Mouse (Mus musculus): ENCODE measurements around the gene Rnf19b.
A peak's percentile ranks its signal among the peaks of the same experiment; 100 is the strongest.

The Rnf19b gene

GRCm38 (mm10) chr4:129079126-129079525 lies 21.1 kb downstream of the Rnf19b start:
- DNase-seq (ENCODE audit: low read depth, low spot score), result no peak

- no peak for DNase-seq (ENCODE audit: low read depth, low spot score)
Measured at GRCm38 (mm10) chr4:129081041-129081440, 23.0 kb downstream of the Rnf19b start.

GRCm38 (mm10) chr4:129081512-129081911 lies 23.4 kb downstream of the Rnf19b start:
- DNase-seq (ENCODE audit: low read depth, low spot score), result no peak

- no peak for DNase-seq (ENCODE audit: low read depth, low spot score)
Measured at GRCm38 (mm10) chr4:129081939-129082338, 23.9 kb downstream of the Rnf19b start.

GRCm38 (mm10) chr4:129082379-129083115 lies 24.5 kb downstream of the Rnf19b start:
- peak; percentile 58 for DNase-seq (ENCODE audit: low read depth, low spot score)

- DNase-seq (ENCODE audit: low read depth, low spot score), result no peak
Measured at GRCm38 (mm10) chr4:129084896-129085295, 26.8 kb downstream of the Rnf19b start.

- peak; percentile 61 for DNase-seq (ENCODE audit: low read depth, low spot score)
Measured at GRCm38 (mm10) chr4:129086078-129086477, 28.0 kb downstream of the Rnf19b start.

- no peak for DNase-seq (ENCODE audit: low read depth, low spot score)
Measured at GRCm38 (mm10) chr4:129087850-129088249, 29.8 kb downstream of the Rnf19b start.

- DNase-seq (ENCODE audit: low read depth, low spot score), result no peak
Measured at GRCm38 (mm10) chr4:129095276-129095675, 37.2 kb downstream of the Rnf19b start.

- DNase-seq (ENCODE audit: low read depth, low spot score), result no peak
Measured at GRCm38 (mm10) chr4:129097006-129097405, 38.9 kb downstream of the Rnf19b start.

GRCm38 (mm10) chr4:129102133-129102829 lies 44.2 kb downstream of the Rnf19b start:
- DNase-seq (ENCODE audit: low read depth, low spot score), result no peak

GRCm38 (mm10) chr4:129105356-129105755 lies 47.3 kb downstream of the Rnf19b start, which contains the start of gene Tmem54:
TSS of gene Tmem54 (plus strand) at chr4:129105548.
- DNase-seq (ENCODE audit: low read depth, low spot score), result no peak

- DNase-seq (ENCODE audit: low read depth, low spot score), result no peak
Measured at GRCm38 (mm10) chr4:129106073-129106472, 48.0 kb downstream of the Rnf19b start.

GRCm38 (mm10) chr4:129107348-129107899 lies 49.4 kb downstream of the Rnf19b start:
- DNase-seq (ENCODE audit: low read depth, low spot score), result no peak

- no peak for DNase-seq (ENCODE audit: low read depth, low spot score)
Measured at GRCm38 (mm10) chr4:129108624-129109023, 50.6 kb downstream of the Rnf19b start.

- no peak for DNase-seq (ENCODE audit: low read depth, low spot score)
Measured at GRCm38 (mm10) chr4:129110804-129111203, 52.7 kb downstream of the Rnf19b start.

GRCm38 (mm10) chr4:129111350-129111749 lies 53.3 kb downstream of the Rnf19b start:
- DNase-seq (ENCODE audit: low read depth, low spot score), result no peak

- no peak for DNase-seq (ENCODE audit: low read depth, low spot score)
Measured at GRCm38 (mm10) chr4:129112231-129112630, 54.2 kb downstream of the Rnf19b start.

GRCm38 (mm10) chr4:129113083-129113988 lies 55.3 kb downstream of the Rnf19b start:
- DNase-seq (ENCODE audit: low read depth, low spot score), result peak; percentile 83

GRCm38 (mm10) chr4:129116703-129117102 lies 58.6 kb downstream of the Rnf19b start:
- DNase-seq (ENCODE audit: low read depth, low spot score), result no peak

- no peak for DNase-seq (ENCODE audit: low read depth, low spot score)
Measured at GRCm38 (mm10) chr4:129117720-129118510, 59.8 kb downstream of the Rnf19b start.
